Mouse (Mus musculus): ENCODE measurements around the gene Ralgps1. TPM values are rescaled to one million over a fixed set of nuclear protein-coding genes. Genes with fewer than 3 reads are reported as not detected.
A peak's percentile ranks its signal among the peaks of the same experiment; 100 is the strongest.

Ralgps1 gene
- polyA plus RNA-seq, 1 experiment from 2014 or later, result 1.1 TPM

DNA sequence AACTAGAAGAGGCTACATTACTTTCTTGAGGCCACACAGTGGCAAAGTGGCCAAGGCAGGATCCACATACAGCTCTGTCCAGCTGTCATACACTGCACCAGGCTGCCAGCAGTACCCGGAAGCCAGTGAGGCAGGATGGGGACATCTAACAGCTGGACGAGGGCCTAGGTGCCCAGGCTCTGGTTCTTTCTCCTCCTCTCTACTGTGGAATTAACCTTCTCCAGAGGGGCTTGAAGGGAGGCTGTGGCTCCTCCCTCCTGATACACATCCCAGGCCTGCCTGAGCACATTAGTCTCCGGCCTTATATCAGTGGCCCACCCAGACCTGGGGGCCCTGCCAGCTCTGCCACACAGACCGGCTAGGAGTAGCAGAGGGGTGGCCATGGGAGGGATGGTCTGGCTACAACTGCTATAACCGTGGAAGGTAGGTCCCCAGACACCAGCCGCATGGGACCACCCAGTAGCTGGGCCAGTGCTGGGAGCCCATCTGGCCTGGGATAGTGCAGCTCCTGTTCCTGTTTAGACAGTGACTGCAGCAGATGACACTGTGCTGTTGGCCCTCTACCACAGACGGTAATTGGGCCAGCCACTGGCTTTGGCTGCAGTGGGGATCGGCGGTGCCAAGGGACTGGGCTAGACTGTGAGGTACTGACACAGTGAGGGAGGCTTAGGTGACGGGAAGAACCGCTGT, 192.9 kb downstream of the Ralgps1 start:
- no peak for ATAC-seq (ENCODE audit: low read depth)

DNA sequence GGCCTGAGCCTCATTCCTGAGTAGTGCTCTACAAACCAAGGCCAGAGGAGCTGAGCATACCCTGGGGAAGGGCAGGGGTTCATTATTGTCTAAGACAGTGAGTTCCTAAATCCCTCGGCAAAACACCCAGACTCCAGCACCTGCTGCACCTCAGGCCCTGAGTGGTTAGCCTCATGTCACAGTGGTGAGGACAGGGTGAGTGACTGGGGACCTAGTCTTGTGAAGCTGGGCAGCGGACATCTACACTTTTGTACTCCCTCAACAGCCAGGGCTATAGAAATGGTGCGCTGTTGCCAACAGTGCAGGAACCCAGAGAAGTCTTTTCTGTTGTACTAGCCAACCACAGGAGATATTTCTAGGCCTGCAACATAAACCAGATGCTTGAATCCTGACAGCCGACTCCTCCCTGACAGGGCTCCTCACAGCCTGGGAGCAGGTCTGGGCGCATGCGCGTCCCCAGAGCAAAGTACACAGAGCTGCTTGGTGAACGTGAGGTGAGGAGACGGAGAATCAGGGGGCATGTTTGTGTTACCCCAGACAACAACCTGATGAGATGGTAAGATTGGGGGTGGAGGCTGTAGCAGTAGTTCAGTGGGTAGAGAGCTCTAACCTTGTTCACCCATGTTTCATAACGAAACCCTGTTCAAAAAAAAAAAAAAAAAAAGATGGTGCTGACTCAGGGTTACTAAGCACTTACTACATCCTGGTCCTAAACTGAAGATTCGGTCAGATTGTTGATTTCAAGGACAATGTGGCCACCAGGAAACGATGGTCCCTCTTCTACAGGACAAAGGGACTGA, 193.6 kb downstream of the Ralgps1 start:
- ATAC-seq (ENCODE audit: low read depth), result peak; percentile 69
- H3K9me3 ChIP-seq (replicated peaks; ENCODE audit: control insufficient read depth, low read length), result no peaks in the 10 kb centered on the region
- H3K4me1 ChIP-seq (ENCODE audit: control insufficient read depth, low read depth, low read length), result no peaks in the 10 kb centered on the region; the same call in 1 of the 2 replicates
- H3K36me3 ChIP-seq (ENCODE audit: control insufficient read depth, insufficient read depth), result no peaks in the 10 kb centered on the region
- H3K9ac ChIP-seq (ENCODE audit: low read depth, low read length), result no peak overlapping the region
- H3K27ac ChIP-seq (ENCODE audit: low read length), result no peak overlapping the region
- H3K4me2 ChIP-seq (ENCODE audit: low read depth, low read length), result no peak overlapping the region
- no peak overlapping the region for H3K4me3 ChIP-seq (ENCODE audit: low read depth, low read length)
- H3K27me3 ChIP-seq (ENCODE audit: control insufficient read depth, insufficient read depth, low read depth, low read length), result no peaks in the 10 kb centered on the region
- 56% methylated on average over 12 of the region's 12 CpGs for WGBS (ENCODE audit: insufficient replicate concordance)

More for the DNA sequence above, 192.9 kb downstream of the Ralgps1 start:
- WGBS (ENCODE audit: insufficient replicate concordance), result 58% methylated on average over 11 of the region's 11 CpGs
- Histone ChIP-seq H3K27ac (ENCODE audit: low read length) (no peak overlapping the region), H3K36me3 (ENCODE audit: control insufficient read depth, insufficient read depth) (no peaks in the 10 kb centered on the region), H3K4me2 (ENCODE audit: low read depth, low read length) (no peak overlapping the region), H3K9ac (ENCODE audit: low read depth, low read length) (no peak overlapping the region), H3K9me3 (replicated peaks; ENCODE audit: control insufficient read depth, low read length) (no peaks in the 10 kb centered on the region), H3K4me3 (ENCODE audit: low read depth, low read length) (no peak overlapping the region), H3K27me3 (ENCODE audit: control insufficient read depth, insufficient read depth, low read depth, low read length) (no peaks in the 10 kb centered on the region), H3K4me1 (ENCODE audit: control insufficient read depth, low read depth, low read length) (no peaks in the 10 kb centered on the region; the same call in 1 of the 2 replicates)

DNA sequence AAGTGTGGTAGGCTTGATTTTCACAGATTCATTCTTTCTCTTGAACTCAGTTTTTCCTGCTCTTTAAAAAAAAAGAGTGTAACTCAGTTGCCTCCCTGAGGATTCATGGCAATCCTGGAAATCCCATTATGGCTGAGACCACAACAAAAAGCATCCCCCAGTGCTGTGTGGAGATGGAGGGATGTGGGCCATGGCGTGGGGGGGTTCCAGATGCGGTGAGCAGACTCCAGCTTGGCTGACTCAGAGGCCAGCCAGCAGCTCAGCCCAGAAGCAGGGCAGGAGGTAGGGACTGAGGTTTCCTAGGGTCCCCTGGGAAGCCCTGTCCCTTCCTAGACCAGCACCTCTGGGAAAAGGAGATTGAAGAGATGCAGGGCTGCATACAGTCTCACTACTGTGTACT, 194.4 kb downstream of the Ralgps1 start:
- no peak overlapping the region for H3K27ac ChIP-seq (ENCODE audit: low read length)
- H3K4me1 ChIP-seq (ENCODE audit: control insufficient read depth, low read depth, low read length), result no peaks in the 10 kb centered on the region; the same call in 1 of the 2 replicates
- no peaks in the 10 kb centered on the region for H3K27me3 ChIP-seq (ENCODE audit: control insufficient read depth, insufficient read depth, low read depth, low read length)
- no peak overlapping the region for H3K4me2 ChIP-seq (ENCODE audit: low read depth, low read length)
- H3K36me3 ChIP-seq (ENCODE audit: control insufficient read depth, insufficient read depth), result no peaks in the 10 kb centered on the region
- no peak overlapping the region for H3K9ac ChIP-seq (ENCODE audit: low read depth, low read length)
- no peaks in the 10 kb centered on the region for H3K9me3 ChIP-seq (replicated peaks; ENCODE audit: control insufficient read depth, low read length)
- no peak overlapping the region for H3K4me3 ChIP-seq (ENCODE audit: low read depth, low read length)
- no peak for ATAC-seq (ENCODE audit: low read depth)
- 53% methylated on average over 2 of the region's 2 CpGs for WGBS (ENCODE audit: insufficient replicate concordance)

DNA sequence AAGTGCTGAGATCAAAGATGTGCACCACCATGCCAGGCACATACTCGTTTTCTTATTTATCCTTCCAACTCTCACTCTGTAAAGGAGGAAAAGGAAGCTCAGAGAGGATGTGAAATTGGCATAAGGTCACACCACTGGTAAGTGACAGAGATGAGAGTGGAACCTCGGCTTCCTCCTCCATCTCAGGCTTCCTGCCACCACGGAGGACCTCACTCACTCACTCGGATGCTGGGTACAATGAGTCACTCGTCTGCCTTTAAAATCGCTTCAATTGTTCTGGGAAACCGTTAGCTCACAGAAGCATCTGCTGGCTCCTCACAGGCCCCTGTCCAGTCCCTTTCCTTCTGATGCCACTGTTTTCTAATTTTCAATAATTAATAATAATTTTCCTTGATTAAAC, 194.8 kb downstream of the Ralgps1 start:
- Histone ChIP-seq H3K9me3 (replicated peaks; ENCODE audit: control insufficient read depth, low read length) (no peaks in the 10 kb centered on the region), H3K9ac (ENCODE audit: low read depth, low read length) (no peak overlapping the region), H3K4me2 (ENCODE audit: low read depth, low read length) (no peak overlapping the region), H3K27me3 (ENCODE audit: control insufficient read depth, insufficient read depth, low read depth, low read length) (no peaks in the 10 kb centered on the region), H3K27ac (ENCODE audit: low read length) (no peak overlapping the region), H3K4me3 (ENCODE audit: low read depth, low read length) (no peak overlapping the region), H3K4me1 (ENCODE audit: control insufficient read depth, low read depth, low read length) (no peaks in the 10 kb centered on the region; the same call in 1 of the 2 replicates), H3K36me3 (ENCODE audit: control insufficient read depth, insufficient read depth) (no peaks in the 10 kb centered on the region)
- 14% methylated on average over 7 of the region's 7 CpGs for WGBS (ENCODE audit: insufficient replicate concordance)
- ATAC-seq (ENCODE audit: low read depth), result no peak

DNA sequence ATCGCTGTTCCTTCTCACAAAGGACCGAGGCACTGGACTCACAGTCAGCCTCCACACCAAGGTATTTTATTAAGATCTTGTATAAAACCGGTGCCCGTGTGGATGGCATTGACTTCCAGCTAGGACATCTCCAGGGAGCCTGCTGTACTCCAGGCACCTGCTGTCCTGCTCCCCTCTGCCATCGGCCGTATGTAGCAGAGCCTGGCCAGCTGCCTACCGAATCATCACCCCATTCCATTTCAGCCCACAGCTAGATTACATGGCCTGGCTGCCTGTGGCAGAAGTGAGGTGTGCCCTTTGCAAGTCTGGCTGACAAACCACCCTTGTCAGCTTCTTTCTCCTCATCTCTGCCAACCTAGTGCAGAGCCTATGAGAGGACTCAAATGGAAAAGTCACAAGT, 197.6 kb downstream of the Ralgps1 start:
- no peak overlapping the region for H3K4me2 ChIP-seq (ENCODE audit: low read depth, low read length)
- no peaks in the 10 kb centered on the region for H3K9me3 ChIP-seq (replicated peaks; ENCODE audit: control insufficient read depth, low read length)
- H3K9ac ChIP-seq (ENCODE audit: low read depth, low read length), result no peak overlapping the region
- H3K4me3 ChIP-seq (ENCODE audit: low read depth, low read length), result no peak overlapping the region
- no peaks in the 10 kb centered on the region for H3K36me3 ChIP-seq (ENCODE audit: control insufficient read depth, insufficient read depth)
- no peak overlapping the region for H3K27ac ChIP-seq (ENCODE audit: low read length)
- no peak for ATAC-seq (ENCODE audit: low read depth)
- H3K27me3 ChIP-seq (ENCODE audit: control insufficient read depth, insufficient read depth, low read depth, low read length), result no peaks in the 10 kb centered on the region
- no peaks in the 10 kb centered on the region; the same call in 1 of the 2 replicates for H3K4me1 ChIP-seq (ENCODE audit: control insufficient read depth, low read depth, low read length)
- WGBS (ENCODE audit: insufficient replicate concordance), result 76% methylated on average over 7 of the region's 7 CpGs

DNA sequence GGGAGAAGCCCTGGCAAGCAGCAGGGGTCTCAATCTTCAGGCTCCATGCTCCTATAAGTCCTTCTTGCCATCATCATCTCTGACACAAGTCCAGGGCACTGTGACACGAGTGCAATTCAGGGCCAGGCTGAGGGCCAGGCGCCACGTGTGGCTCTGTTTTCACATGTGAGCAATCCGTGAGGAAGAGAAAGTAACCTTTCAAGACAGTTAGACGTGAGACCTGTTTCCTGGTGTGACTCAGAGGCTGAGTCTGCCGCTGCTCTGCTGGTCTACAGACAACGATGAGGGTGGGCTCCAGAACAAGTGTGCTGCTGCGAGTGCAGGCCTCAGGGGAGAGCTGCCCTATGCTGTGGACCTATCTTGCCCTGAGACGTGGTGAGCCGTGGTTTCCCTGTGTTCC, 198.2 kb downstream of the Ralgps1 start:
- no peak for ATAC-seq (ENCODE audit: low read depth)
- no peak overlapping the region for H3K4me2 ChIP-seq (ENCODE audit: low read depth, low read length)
- no peak overlapping the region for H3K9ac ChIP-seq (ENCODE audit: low read depth, low read length)
- WGBS (ENCODE audit: insufficient replicate concordance), result 44% methylated on average over 10 of the region's 10 CpGs
- H3K27me3 ChIP-seq (ENCODE audit: control insufficient read depth, insufficient read depth, low read depth, low read length), result no peaks in the 10 kb centered on the region
- H3K9me3 ChIP-seq (replicated peaks; ENCODE audit: control insufficient read depth, low read length), result no peaks in the 10 kb centered on the region
- no peak overlapping the region for H3K27ac ChIP-seq (ENCODE audit: low read length)
- H3K4me3 ChIP-seq (ENCODE audit: low read depth, low read length), result no peak overlapping the region
- H3K4me1 ChIP-seq (ENCODE audit: control insufficient read depth, low read depth, low read length), result no peaks in the 10 kb centered on the region; the same call in 1 of the 2 replicates
- H3K36me3 ChIP-seq (ENCODE audit: control insufficient read depth, insufficient read depth), result no peaks in the 10 kb centered on the region

DNA sequence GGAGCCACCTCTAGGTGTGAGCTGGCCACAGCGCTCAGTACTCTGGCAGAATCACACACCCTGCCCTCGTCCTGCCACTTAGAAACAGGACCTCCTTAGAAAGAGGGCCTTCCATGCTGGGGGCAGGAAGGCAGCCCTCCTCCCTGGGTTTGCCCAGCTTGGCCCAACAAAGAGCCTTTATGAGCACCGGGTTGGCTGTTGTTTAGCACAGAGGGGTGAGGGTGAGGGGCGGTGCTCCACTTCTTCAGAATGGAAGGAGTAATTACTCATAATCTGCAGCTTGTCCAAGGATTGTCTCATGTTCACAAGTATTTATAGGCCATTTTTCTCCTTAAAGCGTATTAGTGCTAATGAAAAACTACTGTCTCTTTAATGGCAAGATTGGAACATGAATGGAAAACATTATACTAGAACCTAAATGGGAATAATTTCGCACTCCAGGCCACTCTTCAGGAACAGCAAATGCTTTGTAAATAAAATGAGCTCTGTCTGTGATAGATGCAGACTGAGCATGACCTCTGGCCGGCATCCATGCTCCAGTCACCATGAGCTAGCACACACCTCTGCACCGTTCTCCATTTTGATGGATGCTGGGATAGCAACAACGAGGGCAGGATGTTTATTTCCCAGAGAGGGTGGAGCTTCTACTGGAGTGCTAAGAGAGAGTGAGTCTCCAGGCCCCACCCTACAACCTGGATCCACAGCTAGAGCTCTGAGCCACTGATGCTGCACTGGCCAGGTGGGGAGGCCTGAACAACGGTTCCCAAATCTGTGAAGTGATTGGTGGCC, 200.3 kb downstream of the Ralgps1 start:
- H3K9me3 ChIP-seq (replicated peaks; ENCODE audit: control insufficient read depth, low read length), result no peaks in the 10 kb centered on the region
- no peak for ATAC-seq (ENCODE audit: low read depth)
- WGBS (ENCODE audit: insufficient replicate concordance), result 69% methylated on average over 10 of the region's 10 CpGs

DNA sequence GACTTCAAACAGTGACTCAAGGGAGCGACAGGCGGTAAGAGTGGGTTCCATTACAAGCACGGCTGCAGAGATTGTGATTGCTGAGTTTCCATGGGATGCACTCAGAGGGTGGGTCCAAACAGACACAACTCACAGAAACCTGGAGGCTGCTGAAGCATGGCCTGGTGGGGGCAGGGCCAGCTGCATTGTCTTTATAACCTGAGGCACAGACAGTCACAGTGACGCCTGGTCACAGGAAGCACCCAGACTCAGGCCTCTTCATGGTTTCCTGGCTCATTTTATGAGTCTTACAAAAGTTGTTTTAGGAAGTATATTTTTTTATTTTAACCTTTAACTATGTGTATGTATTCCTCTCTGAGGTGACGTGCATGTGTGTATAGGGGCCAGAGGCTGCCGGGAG, 201.8 kb downstream of the Ralgps1 start:
- no peaks in the 10 kb centered on the region for H3K9me3 ChIP-seq (replicated peaks; ENCODE audit: control insufficient read depth, low read length)
- no peaks in the 10 kb centered on the region for H3K4me1 ChIP-seq (ENCODE audit: control insufficient read depth, low read depth, low read length)
- no peak overlapping the region for H3K4me3 ChIP-seq (ENCODE audit: low read depth, low read length)
- no peak overlapping the region for H3K4me2 ChIP-seq (ENCODE audit: low read depth, low read length)
- no peaks in the 10 kb centered on the region for H3K36me3 ChIP-seq (ENCODE audit: control insufficient read depth, insufficient read depth)
- no peaks in the 10 kb centered on the region for H3K27me3 ChIP-seq (ENCODE audit: control insufficient read depth, insufficient read depth, low read depth, low read length)
- no peak overlapping the region for H3K27ac ChIP-seq (ENCODE audit: low read length)
- 60% methylated on average over 6 of the region's 6 CpGs for WGBS (ENCODE audit: insufficient replicate concordance)
- ATAC-seq (ENCODE audit: low read depth), result no peak
- H3K9ac ChIP-seq (ENCODE audit: low read depth, low read length), result no peak overlapping the region

More for the DNA sequence above, 200.3 kb downstream of the Ralgps1 start:
- Histone ChIP-seq H3K27me3 (ENCODE audit: control insufficient read depth, insufficient read depth, low read depth, low read length) (no peaks in the 10 kb centered on the region), H3K4me3 (ENCODE audit: low read depth, low read length) (no peak overlapping the region), H3K4me2 (ENCODE audit: low read depth, low read length) (no peak overlapping the region), H3K27ac (ENCODE audit: low read length) (no peak overlapping the region), H3K4me1 (ENCODE audit: control insufficient read depth, low read depth, low read length) (no peaks in the 10 kb centered on the region), H3K36me3 (ENCODE audit: control insufficient read depth, insufficient read depth) (no peaks in the 10 kb centered on the region), H3K9ac (ENCODE audit: low read depth, low read length) (no peak overlapping the region)

Data from liver, embryonic 16.5 days (tissue).